Mouse (Mus musculus): ENCODE measurements around the gene Gpatch2l.
A peak's percentile ranks its signal among the peaks of the same experiment; 100 is the strongest.

The Gpatch2l gene

DNA sequence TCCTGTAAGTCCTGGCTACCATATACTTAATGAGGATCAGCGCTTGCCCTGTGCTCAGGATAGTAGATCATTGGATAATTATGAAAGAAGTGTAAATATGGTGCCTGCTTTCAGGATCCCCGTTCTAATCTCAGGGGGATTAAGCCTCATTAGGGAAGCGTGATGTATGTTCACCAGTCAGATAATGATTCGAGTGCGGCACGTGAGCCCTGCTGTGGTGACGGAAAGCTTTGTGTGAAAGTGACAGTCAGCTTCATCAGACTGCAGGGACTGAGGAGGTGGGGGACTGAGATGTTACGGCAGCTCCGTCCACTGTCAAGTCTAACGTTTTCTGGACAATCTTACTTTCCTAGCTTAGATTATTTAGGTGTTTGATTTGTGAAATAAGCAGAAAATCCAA lies 38.3 kb downstream of the Gpatch2l start:
- DNase-seq = no peak

DNA sequence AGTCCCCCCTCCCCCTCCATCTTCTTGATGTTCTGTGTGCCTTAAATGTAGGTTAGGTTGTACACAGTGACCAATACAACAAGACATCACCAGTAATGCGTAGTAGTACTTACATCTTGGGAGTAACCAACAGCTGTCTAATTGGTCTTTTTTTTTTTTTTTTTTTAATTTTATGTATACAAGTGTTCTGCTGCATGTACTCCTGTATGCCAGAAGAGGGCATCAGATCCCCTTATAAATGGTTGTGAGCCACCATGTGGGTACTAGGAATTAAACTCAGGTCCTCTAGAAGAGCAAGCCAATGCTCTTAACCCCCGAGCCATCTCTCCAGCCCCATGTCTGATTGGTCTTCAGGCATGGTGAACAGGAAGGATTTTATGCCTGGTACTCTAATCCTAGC lies 44.0 kb downstream of the Gpatch2l start:
- DNase-seq = no peak

DNA sequence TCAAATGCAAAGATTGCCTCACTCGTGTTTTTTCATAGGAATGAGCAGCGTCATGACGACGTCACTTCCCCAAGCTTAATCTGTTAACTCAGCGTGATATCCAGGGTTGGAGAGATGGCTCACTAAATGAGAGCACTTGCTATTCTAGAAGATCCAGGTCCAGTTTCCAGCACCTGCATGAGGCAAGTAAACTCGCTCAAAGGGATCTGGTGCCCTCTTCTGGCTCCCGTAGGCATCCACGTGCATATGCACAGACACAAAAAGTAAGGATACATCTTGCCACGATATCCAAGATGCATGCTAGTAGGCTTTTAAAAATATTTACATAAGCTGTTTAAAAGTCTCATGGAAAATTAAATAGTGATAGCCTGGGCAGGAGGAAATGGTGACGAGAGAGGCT lies 55.8 kb downstream of the Gpatch2l start:
- DNase-seq = no peak

- DNase-seq = no peak
Observed at GRCm38 (mm10) chr12:86302973-86303372, 61.3 kb downstream of the Gpatch2l start.

DNA sequence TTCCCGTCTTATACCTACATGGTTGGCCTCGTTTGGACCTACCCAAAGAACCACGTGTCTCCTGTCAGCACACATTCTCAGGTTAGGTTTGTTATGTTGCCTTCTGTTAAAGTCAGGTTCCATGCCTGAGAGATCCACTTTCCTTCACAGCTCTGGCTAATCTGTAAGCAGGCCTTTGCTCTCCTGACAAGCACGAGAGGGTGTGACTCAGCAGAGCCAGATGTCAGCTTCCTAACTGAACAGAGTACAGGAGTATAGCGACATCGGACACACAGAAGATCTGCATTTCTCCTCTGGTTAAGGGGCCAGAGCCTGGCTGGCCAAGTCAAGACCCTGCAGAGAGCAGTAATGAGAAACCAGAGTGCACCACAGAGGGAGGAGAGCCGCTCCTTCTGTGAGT lies 63.4 kb downstream of the Gpatch2l start:
- DNase-seq = no peak

GRCm38 (mm10) chr12:86305635-86306243 lies 64.1 kb downstream of the Gpatch2l start:
- peak in 1 of 2 experiments; percentile 21 for DNase-seq

GRCm38 (mm10) chr12:86309474-86309873 lies 67.8 kb downstream of the Gpatch2l start:
- DNase-seq = no peak

GRCm38 (mm10) chr12:86309902-86310301 lies 68.2 kb downstream of the Gpatch2l start:
- DNase-seq = no peak

GRCm38 (mm10) chr12:86320629-86321028 lies 79.0 kb downstream of the Gpatch2l start:
- no peak for DNase-seq

DNA sequence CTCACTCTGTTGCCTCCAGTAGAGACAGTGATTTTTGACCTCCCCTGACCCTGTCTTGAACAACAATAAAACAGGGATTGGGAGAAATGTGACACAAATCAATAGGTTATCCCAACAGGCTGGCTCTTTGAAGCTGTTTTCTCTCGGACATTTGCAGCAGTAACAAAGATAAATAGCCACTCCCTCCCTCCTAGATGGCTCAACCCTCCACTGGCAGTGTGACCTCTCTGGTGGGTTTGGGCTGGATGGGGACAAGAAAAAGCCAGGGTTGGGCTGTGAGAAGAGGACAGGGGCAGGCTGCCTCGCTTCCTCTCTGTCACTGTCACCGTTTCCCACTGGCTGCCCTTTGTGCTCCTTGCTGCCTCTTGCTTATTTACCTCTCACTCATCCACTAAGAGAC lies 82.6 kb downstream of the Gpatch2l start:
- no peak for DNase-seq

DNA sequence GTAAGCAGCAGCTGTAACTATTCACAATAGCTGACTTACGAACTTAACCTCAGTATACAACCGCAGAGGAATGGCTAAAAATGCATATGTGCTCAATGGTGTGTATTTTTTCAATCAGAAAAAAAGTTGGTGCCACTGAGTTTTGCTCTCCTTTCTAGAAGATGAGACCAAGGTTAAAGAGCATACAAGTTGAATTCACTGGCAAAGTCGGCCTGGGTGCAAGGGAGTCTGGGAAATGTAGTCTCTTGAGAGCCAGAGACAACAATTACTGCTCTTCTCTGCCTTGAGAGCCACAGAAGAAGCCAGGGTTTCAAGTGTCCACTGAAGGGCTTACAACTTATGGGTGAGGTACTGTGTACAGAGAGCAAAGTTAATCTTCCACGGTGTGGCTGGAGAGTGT lies 88.2 kb downstream of the Gpatch2l start:
- DNase-seq = no peak

DNA sequence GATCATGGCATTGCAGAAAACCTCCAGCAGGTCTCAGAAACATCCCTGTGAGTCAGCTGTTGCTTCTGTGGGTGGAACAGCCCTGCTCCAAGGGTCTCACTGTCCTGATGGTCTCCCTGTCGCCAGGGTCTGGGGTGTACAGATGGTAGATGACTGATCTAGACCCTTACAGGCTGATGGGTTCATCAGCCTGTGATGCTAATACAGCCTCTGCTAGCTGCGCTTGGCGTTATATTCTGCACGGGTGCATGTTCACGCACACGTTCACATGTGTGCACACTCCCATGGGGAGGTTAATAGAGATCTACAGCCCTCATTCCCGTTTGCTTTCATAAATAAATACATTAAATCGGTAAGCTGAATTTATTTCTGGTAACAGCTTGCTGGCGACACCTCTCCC lies 89.0 kb downstream of the Gpatch2l start:
- DNase-seq = no peak

DNA sequence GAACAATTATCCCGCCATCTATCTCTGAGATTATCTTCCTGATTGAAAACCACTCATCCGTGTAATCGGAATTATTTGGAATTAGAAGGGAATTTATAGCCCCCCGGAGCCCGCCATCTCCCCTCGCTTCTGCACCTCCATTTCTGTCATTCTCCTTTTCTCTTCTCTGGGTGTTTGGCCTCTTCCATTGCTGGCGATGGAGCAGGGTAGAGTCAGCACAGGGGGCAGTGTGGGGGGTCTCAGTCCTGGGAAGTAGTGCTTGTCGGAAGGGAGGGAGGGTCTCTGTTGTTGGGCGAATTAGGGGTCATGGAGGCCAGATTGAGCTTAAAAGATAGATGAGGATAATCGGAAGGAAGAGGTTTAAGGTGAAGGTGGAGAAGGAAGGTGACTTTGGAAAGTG lies 89.6 kb downstream of the Gpatch2l start:
- no peak for DNase-seq

DNA sequence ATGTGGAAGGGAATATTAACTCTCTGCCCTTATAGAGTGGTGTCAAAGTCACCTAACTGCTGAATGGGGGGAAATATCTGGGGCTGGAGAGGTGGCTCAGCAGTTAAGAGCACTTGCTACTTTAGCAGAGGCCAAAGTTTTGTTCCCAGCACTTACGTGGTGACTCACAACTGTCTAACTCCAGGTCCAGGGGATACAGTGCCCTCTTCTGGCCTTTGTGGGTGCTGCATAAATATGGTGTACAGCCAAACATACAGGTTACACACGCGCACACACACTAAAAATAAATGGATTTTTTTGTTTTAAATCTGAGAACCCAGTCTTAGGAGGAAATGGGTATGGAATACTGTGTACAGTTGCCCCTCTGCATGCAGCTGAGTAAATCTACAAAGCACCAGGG lies 94.6 kb downstream of the Gpatch2l start:
- DNase-seq = no peak

DNA sequence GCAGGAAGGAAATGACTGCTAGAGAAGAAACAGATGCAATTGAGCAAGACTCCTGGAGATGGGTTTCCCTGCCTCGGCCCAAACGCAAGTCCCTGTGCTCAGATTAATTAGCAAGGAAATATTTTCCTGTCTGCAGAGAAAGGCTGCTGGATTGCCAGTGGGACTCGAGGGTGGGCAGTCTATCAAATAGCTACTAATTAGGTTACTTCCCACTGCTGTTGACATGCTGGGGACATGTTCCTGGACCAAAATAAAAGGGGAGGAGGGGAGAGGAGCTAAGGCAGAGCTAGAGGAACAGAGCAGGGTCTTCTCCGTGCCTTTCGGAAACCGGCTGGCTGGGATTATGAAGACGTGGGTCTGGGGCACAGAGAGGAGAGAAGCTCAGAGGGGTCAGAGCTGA lies 95.2 kb downstream of the Gpatch2l start:
- no peak for DNase-seq

Data from lung, adult 18-20 months (tissue).